Mouse (Mus musculus) thymus, postnatal 14 days (tissue): ENCODE measurements around the gene Elovl5.

Experiments
- DNase-seq: peaks from one replicate; pipeline ENCODE4 v3.0.0; 2021

The Elovl5 gene

DNA sequence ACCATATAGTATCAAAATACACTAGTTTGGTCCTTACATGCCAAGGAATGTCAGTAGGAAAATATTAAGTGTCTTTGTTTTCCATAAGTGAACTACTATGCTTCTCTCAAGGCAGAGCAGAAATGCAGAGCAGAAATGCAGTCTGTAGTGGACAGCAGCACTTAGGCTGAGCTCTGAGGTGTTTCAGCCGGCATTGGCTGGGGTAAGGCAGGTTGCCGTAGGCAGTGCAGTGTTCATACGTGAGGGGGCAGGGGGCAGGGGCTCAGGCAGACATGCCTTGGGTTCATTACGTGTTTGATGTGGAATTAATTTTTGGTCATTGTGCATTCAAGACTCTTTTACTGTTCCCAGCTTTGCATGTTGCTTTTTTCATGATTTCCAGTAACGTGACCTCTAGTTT lies 12.1 kb downstream of the Elovl5 start:
- no peak for DNase-seq

DNA sequence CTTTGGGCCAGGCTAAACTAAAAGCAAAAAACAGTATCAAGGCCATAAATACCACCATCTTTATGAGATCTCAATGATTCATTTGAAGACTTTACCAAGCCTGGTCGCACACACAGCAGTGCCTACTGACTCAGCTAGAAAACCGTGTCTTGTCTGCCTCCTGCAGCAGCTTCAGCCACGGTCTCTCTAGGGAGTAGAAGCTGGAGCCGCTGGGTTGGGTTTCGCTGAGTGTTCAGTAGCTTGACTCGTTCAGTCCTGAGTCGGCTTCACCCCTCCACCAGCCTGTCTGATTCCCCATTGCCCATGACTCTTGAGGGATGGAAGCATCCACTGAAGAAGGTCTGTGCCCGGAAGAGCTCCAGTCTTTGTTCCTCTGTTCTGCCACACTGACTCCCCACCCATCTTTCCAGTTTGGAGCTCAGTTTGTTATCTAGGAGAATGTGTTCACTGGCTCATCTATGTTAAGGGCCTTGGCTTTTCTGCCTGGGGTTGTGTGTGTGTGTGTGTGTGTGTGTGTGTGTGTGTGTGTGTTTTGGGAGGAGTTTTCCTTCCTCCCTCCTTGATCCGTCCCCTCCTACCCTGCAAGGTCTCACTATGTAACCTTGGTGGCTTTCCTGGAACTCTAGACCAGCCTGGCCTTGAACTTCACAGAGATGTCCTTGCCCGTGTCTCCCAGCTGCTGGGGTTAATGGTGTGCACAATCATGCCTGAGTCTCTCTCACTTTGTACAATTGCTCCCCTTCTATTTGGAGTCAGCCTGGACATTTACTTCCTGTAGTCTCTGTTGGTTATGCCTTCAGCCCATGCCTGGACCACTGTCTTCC lies 13.1 kb downstream of the Elovl5 start:
- DNase-seq: no peak

DNA sequence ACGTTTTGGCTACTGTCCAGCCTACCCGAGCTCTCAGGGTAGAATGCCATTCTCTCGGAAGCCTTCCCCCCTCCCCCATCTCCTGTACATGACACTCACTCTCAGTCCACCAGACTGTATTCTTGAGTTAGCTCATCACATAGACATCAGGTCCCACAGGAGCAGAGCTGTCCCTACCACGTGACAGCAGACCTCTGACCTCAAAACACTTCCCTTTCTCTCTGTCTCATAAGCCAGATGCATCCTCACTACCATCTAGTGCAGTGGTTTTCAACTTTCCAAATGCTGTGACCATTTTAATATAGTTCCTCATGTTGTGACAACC lies 13.7 kb downstream of the Elovl5 start:
- DNase-seq: no peak

DNA sequence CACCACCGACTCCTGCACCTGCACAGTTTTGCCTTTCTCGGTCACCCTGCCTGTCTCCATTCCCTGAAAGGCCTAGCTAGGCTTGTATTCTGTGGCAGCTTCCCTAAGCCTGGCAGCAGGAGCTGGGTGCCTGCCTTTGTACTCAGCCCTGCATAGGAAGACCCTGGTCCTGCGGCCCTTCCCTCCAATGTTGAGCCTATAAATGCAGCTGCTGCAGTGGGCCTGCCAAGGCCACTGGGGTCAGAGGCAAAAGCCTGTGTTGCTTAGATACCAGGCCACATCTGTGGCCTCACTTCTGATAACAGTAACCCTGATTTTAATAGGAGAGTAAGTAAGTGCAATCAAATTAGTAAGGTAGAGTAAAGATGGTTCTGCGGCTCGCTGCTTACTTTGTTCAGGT lies 14.6 kb downstream of the Elovl5 start:
- DNase-seq: no peak

DNA sequence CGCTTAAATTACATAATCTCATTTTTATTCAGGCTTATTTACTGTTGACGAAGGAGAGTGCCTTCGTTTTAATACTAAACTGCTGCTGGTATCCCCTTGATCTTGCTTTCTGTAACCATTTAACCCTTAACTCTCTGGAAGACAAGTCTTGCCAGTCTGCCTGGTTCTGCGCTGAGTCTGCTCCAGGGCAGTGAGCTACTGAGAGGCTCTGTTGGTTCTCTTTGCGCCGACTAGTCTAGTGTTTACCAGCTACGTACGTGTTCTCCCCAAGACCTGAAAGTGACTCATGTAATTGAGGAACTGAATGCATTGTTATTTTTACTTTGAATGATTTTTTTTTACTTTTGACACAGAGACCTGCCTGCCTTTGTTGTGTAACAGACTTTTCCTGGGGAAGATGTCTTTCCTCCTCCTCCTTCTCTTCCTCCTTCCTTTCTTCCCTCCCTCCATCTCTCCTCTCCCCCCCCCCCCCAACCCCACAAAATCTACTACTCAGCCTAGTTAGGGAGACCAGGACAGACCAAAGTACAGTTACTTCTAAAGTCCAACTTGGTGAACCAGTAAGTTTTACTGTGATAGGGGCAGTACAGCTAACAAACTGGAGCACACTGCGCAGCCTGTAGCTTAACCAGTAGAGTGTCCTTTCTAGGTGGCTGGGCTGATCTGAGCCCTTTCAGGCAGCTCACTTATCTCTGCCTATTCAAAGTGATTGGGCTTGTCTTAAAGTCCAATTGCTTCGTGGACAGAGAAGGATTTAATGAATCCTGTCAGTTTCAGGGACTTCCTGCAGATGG lies 18.9 kb downstream of the Elovl5 start:
- DNase-seq: no peak

- DNase-seq: no peak
Observed at GRCm38 (mm10) chr9:77937875-77938274, 20.7 kb downstream of the Elovl5 start.

- DNase-seq: no peak
Observed at GRCm38 (mm10) chr9:77938761-77939553, 21.8 kb downstream of the Elovl5 start.

DNA sequence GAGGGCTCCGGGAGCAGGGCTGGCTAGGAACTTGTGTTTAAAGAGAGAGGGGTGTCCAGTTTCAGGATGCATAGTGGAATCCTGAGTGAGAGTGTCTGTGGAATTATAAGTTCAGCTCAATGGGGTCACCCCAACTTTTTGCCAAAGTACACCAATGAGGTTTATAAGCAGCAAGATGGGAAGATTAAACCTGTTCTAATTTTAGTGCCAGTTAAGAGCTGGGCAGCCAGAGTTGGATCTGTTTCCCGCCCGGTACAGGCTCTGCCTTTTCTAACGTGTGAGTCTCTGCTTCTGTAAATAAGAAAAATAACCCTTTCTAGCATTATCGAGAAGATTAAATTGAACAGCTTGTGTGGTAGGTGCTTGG lies 22.4 kb downstream of the Elovl5 start:
- DNase-seq: no peak

- no peak for DNase-seq
Observed at GRCm38 (mm10) chr9:77941058-77941457, 23.9 kb downstream of the Elovl5 start.

DNA sequence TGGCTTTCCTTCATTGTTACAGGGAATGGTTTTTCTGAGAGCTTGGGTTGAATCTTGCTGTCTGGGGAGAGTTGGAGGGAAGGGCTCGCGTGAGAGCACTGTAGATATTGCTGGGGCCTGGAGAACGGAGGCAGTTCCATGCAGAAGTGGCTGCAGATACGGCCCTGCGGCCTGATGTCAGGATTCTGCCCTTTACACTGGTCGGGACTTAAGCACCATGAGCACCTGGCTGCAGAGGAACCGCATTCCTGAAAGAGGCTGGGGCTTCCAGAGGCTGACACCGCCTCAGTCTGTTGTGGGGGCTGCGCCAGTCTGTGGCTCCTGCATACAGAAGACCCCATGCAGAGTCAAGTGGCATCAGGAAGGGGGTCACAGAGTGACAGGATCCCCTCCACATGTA lies 24.7 kb downstream of the Elovl5 start:
- no peak for DNase-seq

- DNase-seq: no peak
Observed at GRCm38 (mm10) chr9:77942411-77942810, 25.2 kb downstream of the Elovl5 start.

DNA sequence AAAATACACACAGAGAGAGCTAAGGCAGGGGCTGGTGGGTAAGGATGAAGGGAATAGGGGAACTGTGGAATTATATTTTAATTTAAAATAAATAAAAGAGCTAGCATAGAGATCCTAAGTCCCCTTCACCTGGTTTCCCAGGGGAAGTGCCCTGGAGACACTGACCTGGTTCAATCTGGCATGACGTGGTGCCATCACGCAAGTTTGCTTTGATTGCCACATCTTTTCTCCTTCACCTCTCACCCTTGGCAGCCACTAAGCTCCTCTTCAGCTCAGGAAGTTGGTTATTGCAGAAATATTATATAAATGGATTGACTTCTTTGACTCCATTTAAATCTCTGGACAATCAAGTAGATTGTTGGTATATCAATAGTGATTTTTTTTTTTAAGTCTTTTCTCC lies 26.2 kb downstream of the Elovl5 start:
- DNase-seq: no peak

- DNase-seq: no peak
Observed at GRCm38 (mm10) chr9:77944195-77944594, 27.0 kb downstream of the Elovl5 start.

DNA sequence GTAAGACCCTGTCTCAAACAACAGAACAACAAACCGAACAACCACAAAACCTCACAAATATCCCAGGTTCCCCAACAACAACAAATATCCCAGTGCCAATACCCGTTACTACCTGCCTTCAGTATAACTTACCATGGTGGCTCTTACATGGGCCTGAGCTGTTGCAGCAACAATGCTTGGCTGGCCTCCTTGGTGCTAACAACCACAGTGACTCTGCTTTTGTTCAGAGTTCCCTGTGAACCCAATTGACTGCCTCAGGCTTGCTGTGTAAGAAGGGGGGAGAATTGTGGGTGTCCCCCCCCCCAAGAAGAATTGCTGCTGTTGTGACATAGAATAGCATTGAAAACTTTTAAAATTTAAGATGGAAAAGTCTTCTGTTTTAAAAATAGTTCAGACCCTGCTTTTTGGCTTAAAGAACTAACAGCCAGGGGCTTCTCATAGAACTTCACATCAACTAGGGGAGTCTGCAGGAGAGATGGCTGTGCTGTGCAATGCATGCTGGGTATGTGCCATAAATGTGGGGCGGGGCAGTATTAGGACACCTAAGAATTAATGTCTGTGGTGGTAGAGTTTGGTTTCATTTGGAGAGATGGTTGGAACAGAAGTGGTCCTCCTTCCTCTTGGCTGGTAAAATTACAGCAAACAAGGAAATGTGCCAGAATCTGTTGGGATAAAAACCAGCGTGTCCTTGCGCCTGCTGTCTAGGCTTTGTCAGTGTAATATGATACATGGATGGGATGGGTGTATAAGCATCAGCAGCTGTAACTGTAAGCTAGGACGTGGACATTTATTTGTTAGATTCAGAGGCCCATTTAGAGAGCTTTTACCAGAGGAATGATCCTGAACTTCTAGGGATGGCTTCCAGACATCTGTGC lies 28.9 kb downstream of the Elovl5 start:
- no peak for DNase-seq

DNA sequence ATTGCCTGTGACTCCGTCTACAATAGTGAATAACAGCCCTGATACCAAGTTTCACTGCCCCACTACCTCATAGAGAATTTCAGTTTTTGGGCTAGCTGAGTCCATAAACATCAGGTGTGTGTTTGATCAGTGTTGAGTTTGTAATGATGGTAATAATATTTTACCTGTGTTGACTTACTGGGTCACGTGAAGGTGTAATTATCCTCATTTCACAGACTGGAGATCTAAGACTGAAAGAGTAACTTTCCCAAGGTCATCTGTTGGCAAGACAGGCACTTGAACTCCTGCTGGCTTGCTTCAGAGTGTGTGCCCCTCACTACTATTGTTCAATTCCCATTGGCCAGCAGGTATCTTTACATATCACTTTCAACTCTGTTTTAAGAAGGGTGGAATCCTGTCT lies 31.1 kb downstream of the Elovl5 start:
- DNase-seq: no peak

DNA sequence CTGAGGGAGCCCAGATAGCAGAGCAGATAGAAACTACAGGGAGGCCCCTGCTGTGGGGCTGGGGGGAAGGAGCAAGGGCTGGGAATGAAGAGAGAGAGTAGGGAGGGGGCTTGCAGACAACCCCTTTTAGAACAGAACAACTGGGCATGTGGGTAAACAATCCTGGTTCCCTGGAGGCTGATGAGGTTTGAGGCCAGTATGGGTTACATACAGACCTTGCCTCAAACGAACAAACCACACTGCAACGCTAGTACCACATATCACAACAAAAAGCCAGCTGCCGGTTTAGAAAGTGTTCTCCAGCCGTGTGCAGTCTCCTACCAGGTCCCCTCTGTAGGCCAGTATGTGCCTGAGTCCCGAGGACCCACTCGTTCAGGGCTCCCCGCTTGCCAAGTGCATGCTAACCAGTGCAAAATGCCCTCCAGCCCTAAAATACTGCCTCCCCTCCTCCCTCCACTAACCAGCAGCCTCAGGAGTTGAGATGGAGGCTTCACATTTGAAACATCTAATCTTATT lies 32.6 kb downstream of the Elovl5 start:
- no peak for DNase-seq

DNA sequence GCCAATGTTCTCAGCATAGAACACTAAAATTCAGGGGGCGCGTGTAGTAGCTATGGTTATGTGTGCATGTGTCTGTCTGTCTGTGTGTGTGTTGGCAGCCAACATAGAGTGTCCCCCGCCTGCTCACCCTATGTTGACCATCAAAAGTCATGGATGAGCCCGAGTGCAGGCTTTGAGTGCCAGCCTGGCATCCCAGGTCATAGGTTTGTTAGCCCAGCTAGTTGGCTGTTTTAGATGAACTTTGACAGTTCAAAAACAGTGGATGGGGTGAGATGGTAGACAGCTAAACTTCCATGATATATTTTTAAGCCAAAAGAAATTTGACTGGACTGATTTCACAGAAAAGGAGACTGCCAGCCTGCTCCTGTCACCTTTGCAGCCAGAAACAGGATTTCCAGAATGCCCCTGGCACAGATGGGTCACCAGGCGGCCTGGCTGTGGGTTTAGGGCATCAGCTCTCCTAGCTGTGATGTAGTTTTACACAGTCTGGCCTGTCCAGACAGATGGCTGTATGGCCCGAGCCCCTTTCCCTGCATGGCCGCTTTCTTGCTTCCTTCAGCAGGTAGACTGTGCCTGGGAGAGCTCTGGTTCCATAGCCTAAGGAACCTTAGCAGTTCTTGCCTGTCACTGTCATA lies 33.8 kb downstream of the Elovl5 start:
- no peak for DNase-seq

- no peak for DNase-seq
Observed at GRCm38 (mm10) chr9:77951971-77952370, 34.8 kb downstream of the Elovl5 start.

DNA sequence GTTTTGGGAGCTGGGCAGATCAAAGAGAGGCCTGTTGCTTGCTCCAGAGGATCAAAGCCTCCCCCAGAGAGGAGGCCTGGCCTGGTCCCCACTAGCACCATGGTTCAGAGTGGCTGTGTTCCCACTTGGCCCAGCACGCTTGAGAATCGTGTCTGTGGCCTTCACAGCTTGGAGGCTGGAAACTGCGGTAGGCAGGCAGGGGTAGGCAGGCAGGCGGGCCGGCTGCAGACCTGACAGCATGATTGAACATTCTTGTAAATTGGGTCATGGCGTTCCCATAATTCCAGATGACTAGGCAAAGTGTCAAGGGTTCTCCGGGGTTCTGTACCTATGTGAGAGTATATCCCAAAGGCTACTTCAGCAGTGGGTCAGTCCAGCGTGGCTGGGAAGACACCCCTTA lies 35.9 kb downstream of the Elovl5 start:
- DNase-seq: no peak

DNA sequence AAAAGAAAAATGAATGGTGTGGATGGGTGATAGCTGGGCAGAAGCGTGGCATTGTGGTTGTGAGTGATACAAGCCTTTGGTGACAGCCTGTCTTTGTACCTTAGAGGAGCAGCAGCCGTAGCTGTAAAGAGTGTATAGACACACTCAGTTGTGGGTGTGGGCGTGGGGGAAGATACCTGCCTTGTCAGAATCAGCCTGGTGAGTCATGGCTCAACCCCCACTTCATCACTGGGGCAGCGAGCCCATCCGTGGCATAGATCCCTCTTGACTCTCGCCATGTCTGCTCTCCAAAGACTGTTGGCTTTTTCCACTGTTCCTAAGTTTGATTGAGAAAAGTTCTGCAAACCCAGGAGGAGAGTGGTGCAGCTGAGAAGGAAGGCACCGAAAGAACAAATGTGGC lies 37.3 kb downstream of the Elovl5 start:
- DNase-seq: no peak

DNA sequence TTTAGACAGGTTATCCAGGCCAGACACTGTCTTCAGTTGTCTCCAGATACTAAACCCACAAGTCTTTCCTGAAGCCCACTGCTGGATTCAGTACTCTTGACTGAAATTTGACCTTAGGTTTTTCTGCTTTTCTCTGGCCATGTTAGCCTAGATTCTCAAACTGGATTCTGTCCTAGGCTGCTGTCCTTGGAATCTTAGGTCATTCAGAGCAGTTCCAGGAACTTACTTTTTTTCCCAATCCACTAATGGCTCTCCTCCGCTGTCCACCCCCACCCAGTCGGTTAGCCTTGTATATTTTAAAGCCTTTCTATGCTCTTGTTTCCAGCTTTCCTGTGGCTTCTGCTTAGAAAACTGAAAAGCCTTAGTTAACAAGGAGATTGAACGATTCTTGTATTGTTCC lies 37.8 kb downstream of the Elovl5 start:
- DNase-seq: no peak

DNA sequence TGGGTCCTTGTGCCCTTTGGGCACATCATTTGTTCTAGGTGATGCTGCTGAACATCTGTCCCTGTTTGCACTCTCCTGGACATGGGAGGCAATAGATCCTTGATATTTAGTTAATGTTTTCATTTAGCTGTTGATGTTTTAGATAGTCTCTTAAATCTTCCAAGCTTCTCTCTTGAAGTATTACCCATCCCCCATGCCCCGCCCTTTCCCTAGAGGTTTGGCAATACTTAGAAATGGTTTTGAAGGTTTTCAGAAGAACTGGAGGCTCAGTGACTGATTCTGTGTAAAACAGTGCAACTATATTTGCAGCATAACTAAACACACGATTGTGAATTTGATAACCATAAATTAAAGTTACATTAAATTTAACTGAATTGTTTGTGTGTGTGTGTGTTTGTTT lies 38.3 kb downstream of the Elovl5 start:
- no peak for DNase-seq
